Mouse (Mus musculus): Measurements from ENCODE around the gene Asic5. TPM values are rescaled to one million over a fixed set of nuclear protein-coding genes. Genes with fewer than 3 reads are reported as not detected.

The Asic5 gene
- polyA plus RNA-seq (2015; fragmentation: Nextera tagmentation; extraction: Ambion mirVana) = not detected in 2 replicates

GRCm38 (mm10) chr3:81981990-81982389 is at the start of gene Asic5:
Asic5 (plus strand) TSS chr3:81982290.

DNA sequence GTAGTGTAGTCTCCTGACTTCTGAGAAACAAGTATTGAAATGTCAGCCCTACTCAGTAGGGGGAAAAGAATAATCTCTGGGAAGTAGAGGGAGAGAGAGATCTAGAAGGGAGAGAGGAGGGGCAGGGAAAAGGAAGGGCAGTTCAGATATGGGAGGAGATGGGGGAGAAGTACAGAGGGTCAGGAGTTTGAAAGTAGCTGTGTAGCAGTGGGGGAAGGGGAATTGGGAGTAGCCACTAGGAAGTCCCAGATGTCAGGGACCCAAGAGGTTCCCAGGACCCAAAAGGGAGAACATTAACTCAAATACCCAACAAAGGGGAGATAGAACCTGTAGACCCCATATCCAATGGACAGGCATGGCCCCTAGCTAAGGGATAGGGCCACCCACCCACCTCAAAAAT is 6.0 kb upstream of the Asic5 start, which contains the start of gene Tdo2:
Gene Tdo2 (minus strand): TSS at position 101 of the 400 bp plus-strand sequence.

Other genes starting within 250 kb of the Asic5 start
- gene Ctso, start 49.7 kb upstream of the Asic5 start, polyA plus RNA-seq (2015; fragmentation: Nextera tagmentation; extraction: Ambion mirVana) = 26.8 and 27.7 TPM in 2 replicates
- 0.68 and 1.1 TPM in 2 replicates for gene Tdo2, start 6.1 kb upstream of the Asic5 start, polyA plus RNA-seq (2015; fragmentation: Nextera tagmentation; extraction: Ambion mirVana)
- gene Gucy1b1, start 92.4 kb downstream of the Asic5 start, polyA plus RNA-seq (2015; fragmentation: Nextera tagmentation; extraction: Ambion mirVana) = 50.2 TPM in 2 replicates
- 16.2 and 18.7 TPM in 2 replicates for gene Gucy1a1, start 163.5 kb downstream of the Asic5 start, polyA plus RNA-seq (2015; fragmentation: Nextera tagmentation; extraction: Ambion mirVana)

Measured in neural tube, postnatal 0 days (tissue).